8 mouse cellular contexts compared by ENCODE assay signal in genomic region chr3:51652292-51652691, GRCm38 (mm10). TPM values are rescaled to one million over a fixed set of nuclear protein-coding genes. Genes with fewer than 3 reads are reported as not detected.
DNase-seq lines count a peak whose midpoint lies in the region; ATAC-seq and TF ChIP-seq lines count a peak whose summit lies in the region.

No protein-coding gene starts in this region.

- WGBS in heart, embryonic 12.5 days: 3% methylated on average over 9 of the region's 9 CpGs
- 4% methylated on average over 9 of the region's 9 CpGs for WGBS in kidney, embryonic 16.5 days
- WGBS in liver, embryonic 11.5 days: 3% methylated on average over 9 of the region's 9 CpGs

- H3K9ac ChIP-seq in heart, embryonic 12.5 days: peak overlapping the region; percentile 58
- H3K9ac ChIP-seq in kidney, embryonic 16.5 days (replicated peaks; ENCODE audit: low read length): peak overlapping the region; percentile 45
- H3K9ac ChIP-seq in liver, embryonic 11.5 days (ENCODE audit: low read depth, low read length): peak overlapping the region; percentile 64

- H3K27me3 ChIP-seq in erythroblast, embryonic 14.5 days (ENCODE audit: control insufficient read depth): peaks cover 16% of the 10 kb centered on the region
- no peaks in the 10 kb centered on the region for H3K27me3 ChIP-seq in heart, embryonic 12.5 days (replicated peaks)
- H3K27me3 ChIP-seq in kidney, embryonic 16.5 days (ENCODE audit: insufficient read depth, low read length): no peaks in the 10 kb centered on the region
- no peaks in the 10 kb centered on the region for H3K27me3 ChIP-seq in liver, embryonic 11.5 days (replicated peaks; ENCODE audit: control insufficient read depth, insufficient read depth, low read length)
- H3K27me3 ChIP-seq in myocyte (ENCODE audit: control insufficient read depth, insufficient read depth, insufficient read length): no peaks in the 10 kb centered on the region

- H3ac ChIP-seq in myocyte (ENCODE audit: control insufficient read depth, insufficient read length): no peak overlapping the region

- H3K9me3 ChIP-seq in erythroblast, embryonic 14.5 days (ENCODE audit: control insufficient read depth, low read length): no peaks in the 10 kb centered on the region
- no peaks in the 10 kb centered on the region for H3K9me3 ChIP-seq in heart, embryonic 12.5 days (replicated peaks)
- no peaks in the 10 kb centered on the region for H3K9me3 ChIP-seq in kidney, embryonic 16.5 days (ENCODE audit: low read length)
- no peaks in the 10 kb centered on the region for H3K9me3 ChIP-seq in liver, embryonic 11.5 days (ENCODE audit: control insufficient read depth, low read length)

- TF ChIP-seq CTCF in brain, embryonic 14.5 days (IDR thresholded peaks at IDR 0.05; ENCODE audit: borderline replicate concordance, extremely low read depth, insufficient read depth, insufficient read length): peak; percentile 71; the same call in 1 of the 2 replicates

- no peaks in the 10 kb centered on the region for H3K36me3 ChIP-seq in erythroblast, embryonic 14.5 days (ENCODE audit: control insufficient read depth)
- no peaks in the 10 kb centered on the region for H3K36me3 ChIP-seq in heart, embryonic 12.5 days
- H3K36me3 ChIP-seq in kidney, embryonic 16.5 days (ENCODE audit: insufficient read depth, low read length): no peaks in the 10 kb centered on the region
- no peaks in the 10 kb centered on the region for H3K36me3 ChIP-seq in liver, embryonic 11.5 days (ENCODE audit: control insufficient read depth, insufficient read depth, low read length)
- no peaks in the 10 kb centered on the region for H3K36me3 ChIP-seq in myocyte (ENCODE audit: control insufficient read depth, insufficient read depth)

- H3K4me2 ChIP-seq in heart, embryonic 12.5 days: peak overlapping the region; percentile 64
- peak overlapping the region; percentile 53 for H3K4me2 ChIP-seq in kidney, embryonic 16.5 days (replicated peaks; ENCODE audit: low read depth, low read length)
- peak overlapping the region; percentile 58 for H3K4me2 ChIP-seq in liver, embryonic 11.5 days
- H3K4me2 ChIP-seq in myocyte (ENCODE audit: low read depth): peak overlapping the region; percentile 77

- peak; percentile 93 for DNase-seq in CD4-positive, CD25-positive, alpha-beta regulatory T cell, adult 2 months (ENCODE audit: low read depth, low spot score)
- DNase-seq in brain, embryonic 14.5 days (ENCODE audit: low read depth): peak; percentile 86
- peak; percentile 73 for DNase-seq in liver, embryonic 11.5 days (ENCODE audit: low spot score)
- peak; percentile 84 to 94 for DNase-seq in spleen, postnatal 4 days (ENCODE audit: low spot score in 2 of 2)

- peak overlapping the region; percentile 49 for H3K4me3 ChIP-seq in erythroblast, embryonic 14.5 days (replicated peaks)
- peak overlapping the region; percentile 22 for H3K4me3 ChIP-seq in heart, embryonic 12.5 days
- H3K4me3 ChIP-seq in kidney, embryonic 16.5 days (ENCODE audit: low read length): peak overlapping the region; percentile 1; the same call in 1 of the 2 replicates
- peak overlapping the region; percentile 28 for H3K4me3 ChIP-seq in liver, embryonic 11.5 days (ENCODE audit: low read depth, low read length)
- H3K4me3 ChIP-seq in myocyte: no peak overlapping the region

- peak; percentile 76 for ATAC-seq in heart, embryonic 12.5 days (ENCODE audit: insufficient number of reproducible peaks, low FRiP score)
- peak; percentile 66; the same call in 1 of the 2 replicates for ATAC-seq in kidney, embryonic 16.5 days (ENCODE audit: low FRiP score, low TSS enrichment)
- ATAC-seq in liver, embryonic 11.5 days (replicated peaks; ENCODE audit: low FRiP score): peak; percentile 76

- no peak for TF ChIP-seq POLR2A in brain, embryonic 14.5 days (IDR thresholded peaks at IDR 0.05; ENCODE audit: borderline replicate concordance, extremely low read depth, insufficient read depth, insufficient read length, poor library complexity, severe bottlenecking)
- no peak for TF ChIP-seq POLR2A in myocyte (IDR thresholded peaks at IDR 0.05; ENCODE audit: insufficient read length, low read depth)

- H3K4me1 ChIP-seq in erythroblast, embryonic 14.5 days (ENCODE audit: control insufficient read depth): peaks cover 21% of the 10 kb centered on the region
- peaks cover 50% of the 10 kb centered on the region for H3K4me1 ChIP-seq in heart, embryonic 12.5 days (replicated peaks)
- H3K4me1 ChIP-seq in kidney, embryonic 16.5 days (ENCODE audit: insufficient read depth, low read length): peaks cover 31% of the 10 kb centered on the region
- peaks cover 11% of the 10 kb centered on the region; the same call in 1 of the 2 replicates for H3K4me1 ChIP-seq in liver, embryonic 11.5 days (replicated peaks; ENCODE audit: control insufficient read depth, insufficient read depth, low read length)

- H3K27ac ChIP-seq in heart, embryonic 12.5 days (ENCODE audit: poor library complexity, severe bottlenecking): peak overlapping the region; percentile 59
- peak overlapping the region; percentile 71 for H3K27ac ChIP-seq in kidney, embryonic 16.5 days (ENCODE audit: low read length)
- H3K27ac ChIP-seq in liver, embryonic 11.5 days (ENCODE audit: low read depth, low read length): peak overlapping the region; percentile 35; the same call in 1 of the 2 replicates

- H3K79me2 ChIP-seq in myocyte (ENCODE audit: control insufficient read depth, insufficient read depth): no peaks in the 10 kb centered on the region

TF ChIP-seq in myocyte, 11 proteins besides CTCF, POLR2A, EP300 and RAD21:
- TF ChIP-seq E2F4 (IDR thresholded peaks at IDR 0.05; ENCODE audit: insufficient read depth): no peak
- TF ChIP-seq TCF3 (IDR thresholded peaks at IDR 0.05; ENCODE audit: insufficient read length, low read depth): no peak
- TF ChIP-seq SRF (IDR thresholded peaks at IDR 0.05; ENCODE audit: control insufficient read depth, insufficient read length, low read depth): no peak
- no peak for TF ChIP-seq MYOD1 (IDR thresholded peaks at IDR 0.05; ENCODE audit: control insufficient read depth in 1 of 3, insufficient read length in 2 of 3, low read depth in 2 of 3)
- TF ChIP-seq POLR2AphosphoS2 (IDR thresholded peaks at IDR 0.05; ENCODE audit: insufficient read length, low read depth): no peak
- no peak for TF ChIP-seq MYOG (IDR thresholded peaks at IDR 0.05; ENCODE audit: control insufficient read depth in 1 of 3, insufficient read depth in 1 of 3, insufficient read length in 2 of 3, low read depth in 2 of 3)
- no peak for TF ChIP-seq REST (IDR thresholded peaks at IDR 0.05; ENCODE audit: insufficient read depth, insufficient read length)
- TF ChIP-seq TCF12 (IDR thresholded peaks at IDR 0.05; ENCODE audit: insufficient read depth, poor library complexity, severe bottlenecking): no peak
- TF ChIP-seq USF1 (IDR thresholded peaks at IDR 0.05; ENCODE audit: low read depth): no peak
- no peak for TF ChIP-seq MAX (IDR thresholded peaks at IDR 0.05; ENCODE audit: low read depth)
- TF ChIP-seq CEBPB (IDR thresholded peaks at IDR 0.05; ENCODE audit: insufficient read depth, poor library complexity, severe bottlenecking): no peak

RNA-seq across cellular contexts. Expression of gene Mgst2, which starts 7.9 kb away (rescaled TPM):
- 0.19 TPM in 1 of 2 replicates, not detected in the other for polyA plus RNA-seq in brain, embryonic 14.5 days (2012; rRNA removed)
- polyA plus RNA-seq in erythroblast, embryonic 14.5 days (2012): not detected in 2 replicates
- 1.2 and 2.5 TPM in 2 replicates for polyA plus RNA-seq in heart, embryonic 12.5 days (2016; fragmentation: Nextera tagmentation; extraction: Ambion mirVana)
- polyA plus RNA-seq in kidney, embryonic 16.5 days (2015; fragmentation: Nextera tagmentation; extraction: Ambion mirVana): 1.1 and 1.6 TPM in 2 replicates
- 16.5 and 16.6 TPM in 2 replicates for polyA plus RNA-seq in liver, embryonic 11.5 days (2014; fragmentation: Nextera tagmentation; extraction: Ambion mirVana)
- polyA plus RNA-seq in myocyte (2012; fragmentation: generic; extraction: Trizol): 3.0 TPM
